Mouse (Mus musculus) layer of hippocampus, adult 2 months (tissue): ENCODE results near the gene Fblim1. TPM values are rescaled to one million over a fixed set of nuclear protein-coding genes. Genes with fewer than 3 reads are reported as not detected.

ENCODE experiments used
- DNase-seq, 2 experiments: peaks; one replicate each; pipeline ENCODE4 v3.0.0; 2022; ENCODE audit warnings: low spot score in 2 of 2
- H3K27ac ChIP-seq: fragments of 200-600 bp; 2 replicates; pipeline ENCODE4 v1.8.1; 2022
- H3K4me3 ChIP-seq: fragments of 200-600 bp; 2 replicates; pipeline ENCODE4 v1.8.1; 2022; ENCODE audit warnings: mild to moderate bottlenecking
- CTCF ChIP-seq: fragments of 200-600 bp; conservative IDR thresholded peaks from 2 replicates; pipeline ENCODE4 v1.8.1; 2022; ENCODE audit warnings: antibody characterized with exemption, mild to moderate bottlenecking, moderate library complexity
- total RNA-seq, 2 experiments: library from RNA; stranded (reverse); gene quantifications; 2 replicates each; pipeline ENCODE4 v1.2.3; 2021

Gene Fblim1
- total RNA-seq, 2 experiments from 2014 or later, result 0.47 to 0.90 TPM

DNA sequence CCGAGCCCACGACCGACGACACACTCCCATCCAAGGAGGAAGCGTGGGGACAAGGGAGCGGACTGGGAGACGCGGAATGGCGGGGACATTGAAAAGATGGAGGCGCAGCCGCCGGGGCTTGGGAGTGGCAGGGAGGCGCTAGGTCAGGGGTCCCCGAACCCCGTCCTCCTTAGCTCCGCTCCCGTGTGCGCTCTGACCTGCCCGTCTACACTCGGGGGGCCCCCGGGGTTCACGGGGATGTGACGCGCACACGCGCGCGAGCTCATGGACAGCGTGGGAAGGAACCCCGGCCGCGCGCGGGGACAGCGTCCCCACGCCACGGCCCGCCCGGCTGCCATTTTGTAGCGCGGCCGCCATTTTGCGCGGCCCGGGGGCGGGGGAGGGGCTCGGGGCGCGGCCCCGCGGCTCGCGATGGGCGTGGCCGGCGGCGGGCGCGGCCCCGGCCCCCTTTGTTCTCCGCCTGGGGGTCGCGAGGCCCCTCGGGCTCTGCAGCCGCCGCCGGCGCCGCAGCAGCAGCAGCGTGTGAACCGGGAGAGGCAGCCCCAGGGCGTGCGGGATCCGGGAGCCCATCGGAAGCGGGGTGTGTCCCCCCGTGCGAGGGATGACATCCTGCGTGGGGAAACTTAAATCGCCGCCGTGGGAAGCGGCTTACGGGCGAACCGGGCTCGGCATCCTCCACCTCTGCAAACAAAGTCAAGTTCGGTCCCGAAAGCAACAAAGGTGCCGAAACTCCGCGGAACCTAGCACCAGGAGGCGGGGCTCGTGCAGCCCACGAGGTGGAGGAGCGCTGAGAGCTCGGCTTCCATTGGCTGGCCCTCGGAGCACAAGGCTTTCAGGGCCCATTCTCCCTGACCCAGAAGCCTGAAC, 59.3 kb downstream of the Fblim1 start:
- DNase-seq, result peak; percentile 79 to 88

GRCm38 (mm10) chr4:141545743-141546333, 60.1 kb downstream of the Fblim1 start:
- H3K27ac ChIP-seq, result peak overlapping the region; percentile 100
- peak overlapping the region; percentile 96 for H3K4me3 ChIP-seq
- DNase-seq, result peak; percentile 99 to 100
- no peak for TF ChIP-seq CTCF

More for the DNA sequence above, 59.3 kb downstream of the Fblim1 start:
- Histone ChIP-seq H3K27ac (peak overlapping the region; percentile 100), H3K4me3 (peak overlapping the region; percentile 96)
- no peak for TF ChIP-seq CTCF

GRCm38 (mm10) chr4:141545071-141545742, 60.7 kb downstream of the Fblim1 start:
- TF ChIP-seq CTCF, result 0 out of 2 replicates have a peak, but pooled peaks have one; percentile 1
- Histone ChIP-seq H3K4me3 (peak overlapping the region; percentile 84), H3K27ac (peak overlapping the region; percentile 98)
- DNase-seq, result peak; percentile 29 to 50

- no peak for DNase-seq
- TF ChIP-seq CTCF, result no peak
- peak overlapping the region; percentile 98 for H3K27ac ChIP-seq
- H3K4me3 ChIP-seq, result peak overlapping the region; percentile 84
These were observed 61.4 kb downstream of the Fblim1 start for GRCm38 (mm10) chr4:141544536-141544935.

DNA sequence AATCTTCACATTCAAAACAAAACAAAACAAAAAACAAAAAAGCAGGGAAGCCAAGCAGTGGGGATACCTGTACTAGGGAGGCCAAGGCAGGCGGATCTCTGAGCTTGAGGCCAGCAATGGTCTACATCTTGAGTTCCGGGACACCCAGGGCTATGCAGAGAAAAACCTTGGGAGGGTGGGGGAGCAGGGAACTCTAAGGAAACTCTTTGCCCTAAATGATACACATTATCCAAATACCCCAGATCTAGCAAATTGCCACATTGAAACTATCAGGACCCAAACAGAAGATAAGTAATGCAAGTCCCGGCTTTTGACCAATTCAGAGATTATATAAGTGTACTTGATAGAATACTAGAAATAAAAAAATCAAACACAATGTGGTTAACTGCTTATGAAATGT, 62.3 kb downstream of the Fblim1 start:
- DNase-seq, result no peak
- Histone ChIP-seq H3K4me3 (no peak overlapping the region), H3K27ac (no peak overlapping the region)
- no peak for TF ChIP-seq CTCF

GRCm38 (mm10) chr4:141541851-141542250, 64.0 kb downstream of the Fblim1 start:
- H3K4me3 ChIP-seq, result no peak overlapping the region
- peak overlapping the region; percentile 46 for H3K27ac ChIP-seq
- peak in 1 of 2 experiments; percentile 42 for DNase-seq
- TF ChIP-seq CTCF, result no peak

GRCm38 (mm10) chr4:141540844-141541243, 65.1 kb downstream of the Fblim1 start:
- H3K4me3 ChIP-seq, result no peak overlapping the region
- DNase-seq, result no peak
- TF ChIP-seq CTCF, result no peak
- H3K27ac ChIP-seq, result no peak overlapping the region

DNA sequence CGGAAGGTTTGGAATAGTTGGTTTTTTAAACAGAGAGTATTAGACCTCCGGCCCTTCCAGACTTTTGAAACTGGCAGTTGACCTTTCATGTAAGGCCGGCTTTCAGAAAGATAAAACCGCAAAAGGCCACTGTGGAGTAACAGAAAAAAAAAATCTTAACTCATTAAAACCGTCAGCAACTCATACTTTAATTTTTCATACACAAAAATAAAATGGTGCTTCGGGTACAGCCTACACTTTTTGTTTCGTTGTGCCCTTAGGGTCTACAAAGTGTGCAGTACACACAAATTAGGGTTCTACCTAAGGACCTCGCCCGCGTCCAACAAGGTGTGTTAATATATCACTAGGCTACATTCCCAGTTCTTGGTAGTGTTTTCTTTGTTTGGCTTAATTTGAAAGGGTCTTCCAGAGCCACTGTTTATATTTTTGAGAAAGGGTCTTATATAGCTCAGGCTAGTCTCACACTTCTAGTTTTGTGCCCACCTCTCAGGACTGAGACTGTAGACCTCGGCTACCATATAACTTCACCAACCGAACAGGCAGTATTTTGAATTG, 66.6 kb downstream of the Fblim1 start:
- DNase-seq, result no peak
- peak overlapping the region; percentile 70 for H3K4me3 ChIP-seq
- no peak for TF ChIP-seq CTCF
- H3K27ac ChIP-seq, result peak overlapping the region; percentile 99

DNA sequence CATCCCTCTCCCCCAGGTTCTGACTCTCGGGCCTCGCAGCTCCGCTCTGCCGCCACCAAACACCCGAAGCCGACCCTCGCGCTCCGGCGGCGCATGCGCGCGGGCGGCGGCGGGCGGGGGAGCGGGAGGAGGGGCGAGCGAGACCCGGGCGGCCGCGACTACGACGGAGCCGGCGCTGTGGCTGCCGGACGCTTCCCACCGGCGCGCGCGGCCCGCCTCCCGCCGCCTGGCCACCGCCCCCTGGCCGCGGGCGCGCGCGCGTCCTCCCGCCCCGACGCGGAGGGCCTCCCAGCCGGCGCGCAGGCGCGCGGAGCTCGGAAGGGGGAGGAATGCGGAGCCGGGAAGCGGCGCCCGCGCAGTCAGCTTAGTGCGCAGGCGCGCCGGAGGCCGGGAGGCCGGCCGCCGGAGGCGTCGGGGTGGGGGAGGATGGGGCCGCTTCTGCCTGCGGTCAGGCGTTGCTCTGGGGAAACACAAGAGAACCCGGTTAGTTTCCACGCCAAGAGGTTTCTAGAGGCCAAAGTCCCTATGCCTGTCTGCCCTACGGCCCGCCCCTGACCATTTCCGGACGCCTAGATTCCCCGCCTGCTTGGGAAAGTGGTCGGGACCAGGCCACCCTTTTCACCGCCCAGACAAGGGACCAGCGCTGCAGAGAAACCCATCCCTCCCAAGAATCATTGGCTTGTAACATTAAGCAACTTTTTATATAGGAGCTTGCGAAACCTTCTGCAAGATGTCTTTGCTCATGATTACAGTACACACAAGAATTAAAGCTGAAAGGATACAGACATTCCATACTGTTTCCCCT, 67.3 kb downstream of the Fblim1 start, which contains the start of gene Spen:
Gene Spen (minus strand): TSS at position 190 of the 805 bp plus-strand sequence.
- Histone ChIP-seq H3K27ac (peak within 1 kb of the TSS; percentile 99), H3K4me3 (peak within 1 kb of the TSS; percentile 88)
- TF ChIP-seq CTCF, result no peak

DNA sequence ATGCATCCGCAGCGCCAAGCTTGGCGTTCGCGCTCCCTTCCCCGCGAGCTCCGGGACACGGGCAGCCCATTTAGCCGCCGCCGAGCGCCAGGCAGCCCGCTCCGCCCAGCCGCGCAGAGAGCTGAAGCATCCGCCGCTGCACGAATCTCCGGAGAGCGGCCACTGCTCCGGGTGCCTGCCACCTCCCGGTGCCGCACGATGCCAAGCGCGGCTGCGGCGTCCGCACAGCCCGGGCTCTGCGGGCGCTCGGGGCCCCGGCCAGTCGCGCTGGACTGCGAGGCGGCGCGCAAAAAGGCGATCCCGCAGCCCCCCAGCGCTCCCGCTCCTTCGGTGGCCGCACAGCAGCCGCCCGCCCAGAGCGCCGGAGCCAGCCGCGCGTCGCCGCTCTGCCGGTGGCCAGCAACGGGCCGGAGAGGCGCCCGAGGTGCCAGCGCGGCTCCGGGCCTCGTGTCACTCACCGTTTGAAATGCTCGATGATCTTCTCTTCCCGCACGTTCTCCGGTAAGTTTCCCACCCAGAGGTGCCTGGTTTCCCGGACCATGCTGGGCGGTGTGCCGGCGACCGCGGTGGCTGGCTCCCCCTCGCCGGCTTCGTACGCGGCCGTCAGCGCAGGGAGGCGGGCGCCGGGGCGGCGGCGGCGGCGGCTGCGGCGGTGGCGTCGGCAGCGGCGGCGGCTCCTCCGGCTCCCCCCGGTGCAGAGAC, 68.0 kb downstream of the Fblim1 start:
- Histone ChIP-seq H3K27ac (peak overlapping the region; percentile 94), H3K4me3 (peak overlapping the region; percentile 88)
- peak in 1 of 2 experiments; percentile 14 for DNase-seq
- TF ChIP-seq CTCF, result no peak

More for the DNA sequence above, 67.3 kb downstream of the Fblim1 start, which contains the start of gene Spen:
- peak; percentile 93 for DNase-seq

- Histone ChIP-seq H3K27ac (peak overlapping the region; percentile 94), H3K4me3 (peak overlapping the region; percentile 88)
- no peak for TF ChIP-seq CTCF
These were observed 68.7 kb downstream of the Fblim1 start for GRCm38 (mm10) chr4:141537226-141537610.

More at GRCm38 (mm10) chr4:141537226-141537610, 68.7 kb downstream of the Fblim1 start:
- peak in 1 of 2 experiments; percentile 13 for DNase-seq
